Mouse (Mus musculus) frontal cortex, adult (tissue): Measurements from ENCODE around the gene Sirt4.
"Not testable (repeated sequence)": the region's sequence is repeated elsewhere in the genome, so short reads cannot be mapped to it uniquely, and the experiment has no call there.

Experiments used
- ATAC-seq: cut with Nextera tagmentation; 2 replicates; pipeline ENCODE4 v1.9.2; 2017; ENCODE audit warnings: mild to moderate bottlenecking, moderate library complexity, mixed read lengths; ENCODE audit not compliant: low TSS enrichment

The Sirt4 gene

GRCm38 (mm10) chr5:115470766-115471531 is 13.6 kb downstream of the Sirt4 start:
- no peak for ATAC-seq

GRCm38 (mm10) chr5:115469791-115470190 is 14.7 kb downstream of the Sirt4 start:
- ATAC-seq = no peak

GRCm38 (mm10) chr5:115465642-115466420 is 18.7 kb downstream of the Sirt4 start, which contains the start of gene Pla2g1b:
Gene Pla2g1b (plus strand): TSS chr5:115466262.
- ATAC-seq = no peak

- ATAC-seq = no peak
These were observed 20.0 kb downstream of the Sirt4 start for GRCm38 (mm10) chr5:115464408-115465115.

- no peak for ATAC-seq
These were observed 25.6 kb downstream of the Sirt4 start for GRCm38 (mm10) chr5:115458918-115459317.

GRCm38 (mm10) chr5:115455838-115456237 is 28.7 kb downstream of the Sirt4 start:
- ATAC-seq = no peak

GRCm38 (mm10) chr5:115454422-115455090 is 30.0 kb downstream of the Sirt4 start:
- ATAC-seq = no peak

GRCm38 (mm10) chr5:115450410-115451317 is 33.9 kb downstream of the Sirt4 start:
- ATAC-seq = no peak

- ATAC-seq = no peak
These were observed 35.3 kb downstream of the Sirt4 start for GRCm38 (mm10) chr5:115449247-115449646.

- no peak for ATAC-seq
These were observed 37.4 kb downstream of the Sirt4 start for GRCm38 (mm10) chr5:115447108-115447507.

GRCm38 (mm10) chr5:115444130-115444529 is 40.4 kb downstream of the Sirt4 start:
- no peak for ATAC-seq

- ATAC-seq = not testable (repeated sequence)
These were observed 41.9 kb downstream of the Sirt4 start for GRCm38 (mm10) chr5:115442663-115443062.

GRCm38 (mm10) chr5:115441205-115441849 is 43.2 kb downstream of the Sirt4 start:
- ATAC-seq = peak; percentile 58; the same call in 1 of the 2 replicates

- no peak for ATAC-seq
These were observed 45.9 kb downstream of the Sirt4 start for GRCm38 (mm10) chr5:115438667-115439066.

- no peak for ATAC-seq
These were observed 46.6 kb downstream of the Sirt4 start for GRCm38 (mm10) chr5:115437945-115438315.

GRCm38 (mm10) chr5:115437242-115437944 is 47.1 kb downstream of the Sirt4 start:
- ATAC-seq = no peak

- peak; percentile 92 for ATAC-seq
These were observed 48.0 kb downstream of the Sirt4 start for GRCm38 (mm10) chr5:115436421-115437124.

GRCm38 (mm10) chr5:115435755-115436379 is 48.7 kb downstream of the Sirt4 start:
- ATAC-seq = no peak
